Mouse (Mus musculus): Measurements from ENCODE around the gene Cercam. TPM values are rescaled to one million over a fixed set of nuclear protein-coding genes. Genes with fewer than 3 reads are reported as not detected.

Cercam gene
- polyA plus RNA-seq (2017; shearing (Covaris generic)) = 1 to 10 TPM; 1.2 to 1.4 TPM

DNA sequence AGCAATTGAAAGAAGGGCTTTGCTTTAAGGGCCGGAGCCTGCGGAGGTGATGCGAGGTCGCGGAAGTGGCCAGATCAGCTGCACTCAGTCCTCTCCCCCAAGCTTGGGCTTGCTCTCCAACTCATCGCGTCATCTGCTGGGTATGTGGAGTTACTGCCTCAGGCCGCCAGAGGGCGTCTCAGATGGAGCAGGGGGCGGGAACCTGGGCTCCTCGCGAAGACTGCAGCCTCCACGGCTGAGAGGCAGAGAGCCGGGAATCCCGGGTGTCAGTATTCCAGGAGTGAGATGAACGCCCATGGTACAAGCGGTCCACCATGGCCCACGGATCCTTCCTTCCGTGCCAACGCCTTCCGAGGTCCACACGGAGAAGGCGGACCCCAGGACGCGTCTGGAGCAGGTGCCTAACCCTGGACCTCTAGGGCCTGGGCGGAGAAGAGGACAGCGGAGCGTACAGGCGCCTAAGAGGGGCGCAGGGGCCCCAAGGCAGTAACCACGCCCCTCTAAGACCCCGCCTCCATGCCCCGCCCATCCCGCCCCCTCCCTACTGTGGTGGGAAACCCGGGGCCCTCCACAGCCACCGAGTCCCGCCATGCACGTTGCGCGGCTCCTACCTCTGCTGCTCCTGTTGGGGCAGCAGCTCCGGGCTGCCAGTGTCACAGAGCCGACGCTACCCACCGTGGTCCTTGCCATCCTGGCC is at the start of gene Cercam:
Gene Cercam (plus strand): TSS at position 216 of the 697 bp plus-strand sequence.
- ATAC-seq = peak; percentile 72

DNA sequence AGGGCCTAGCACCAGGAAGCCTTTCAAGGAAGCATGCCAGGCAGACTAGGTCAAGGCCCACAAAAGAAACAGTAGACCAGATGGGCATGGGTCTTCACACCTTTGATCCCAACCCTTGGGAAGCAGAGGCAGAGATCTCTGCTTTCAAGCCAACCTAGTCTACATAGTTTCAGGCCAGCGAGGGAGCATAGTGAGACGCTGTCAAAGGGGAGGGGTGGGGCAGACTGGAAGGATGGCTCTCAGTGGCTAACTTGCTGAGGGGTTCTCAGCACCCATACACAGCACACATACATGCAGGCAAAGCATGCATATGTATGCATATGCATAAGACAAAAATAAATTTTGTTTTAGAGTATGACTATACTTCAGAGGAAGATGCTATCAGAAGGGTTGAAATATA is 49.6 kb upstream of the Cercam start:
- no peak for ATAC-seq

DNA sequence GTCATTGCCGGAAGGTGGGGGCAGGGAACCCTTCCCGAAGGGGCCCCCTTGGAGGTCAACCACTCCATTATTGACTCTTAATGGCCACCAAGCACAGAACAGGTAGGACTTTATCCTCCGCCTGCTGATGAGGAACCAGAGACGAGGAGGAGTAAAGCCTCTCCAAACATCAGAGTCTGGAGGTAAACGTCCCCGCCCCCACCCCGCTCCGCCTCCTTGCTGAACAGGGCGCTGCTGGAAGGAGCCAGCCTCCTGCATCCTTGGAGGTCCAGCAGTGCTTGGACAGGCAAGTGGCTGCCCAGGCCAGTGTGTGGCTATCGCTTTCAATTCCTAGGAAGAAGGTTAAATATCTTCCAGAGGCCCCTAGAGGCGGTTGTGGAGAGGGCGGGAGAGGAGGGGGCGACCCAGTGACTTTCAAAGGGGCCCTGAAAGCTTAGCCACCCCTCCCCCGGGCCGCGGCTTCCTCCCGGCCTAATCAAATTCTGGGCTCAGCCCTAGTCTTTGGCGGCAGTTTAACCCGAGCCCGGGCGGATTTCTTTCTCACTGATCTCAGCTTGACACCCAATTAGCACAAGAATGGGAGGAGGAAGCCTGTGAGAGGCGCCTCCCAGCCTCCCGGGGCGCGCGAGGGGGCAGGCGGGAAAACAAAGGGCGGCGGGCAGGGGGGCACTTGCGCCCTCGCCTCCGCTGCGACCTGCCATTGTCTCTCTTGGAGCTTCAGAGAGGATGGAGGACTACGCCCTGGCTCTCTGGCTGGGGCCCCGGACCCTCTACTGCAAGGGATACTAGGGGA is 48.7 kb upstream of the Cercam start, which contains the start of gene Urm1:
Gene Urm1 (plus strand): TSS at position 51 of the 793 bp plus-strand sequence.
- ATAC-seq = peak; percentile 47

DNA sequence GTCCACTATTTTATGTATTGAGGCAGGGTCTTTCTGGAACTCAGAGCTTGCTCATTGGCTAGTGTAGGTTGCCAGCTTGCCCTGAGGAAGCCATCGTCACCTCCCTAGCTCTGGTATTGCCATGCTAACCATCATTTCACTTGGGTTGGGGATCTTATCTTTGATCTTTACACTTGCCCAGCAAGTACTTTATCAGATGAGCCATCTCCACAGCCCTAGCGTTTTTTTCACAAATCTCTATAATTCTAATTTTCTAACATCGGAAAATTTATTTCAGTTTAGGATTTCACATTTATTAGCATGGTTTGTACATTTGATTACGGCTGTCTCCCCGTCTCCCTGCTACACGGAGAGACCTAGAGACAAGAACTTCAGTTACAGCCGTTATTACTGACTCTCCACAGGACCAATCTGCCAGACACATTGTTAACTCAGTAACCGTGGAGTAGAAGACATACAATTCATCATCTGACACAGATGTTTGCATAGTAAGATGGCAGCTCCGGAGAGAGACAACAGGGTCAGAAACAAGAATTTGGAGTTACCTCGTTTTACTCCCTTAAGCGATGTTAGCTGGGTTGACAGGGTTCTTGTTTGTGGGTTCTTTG is 42.5 kb upstream of the Cercam start:
- peak; percentile 2 for ATAC-seq

DNA sequence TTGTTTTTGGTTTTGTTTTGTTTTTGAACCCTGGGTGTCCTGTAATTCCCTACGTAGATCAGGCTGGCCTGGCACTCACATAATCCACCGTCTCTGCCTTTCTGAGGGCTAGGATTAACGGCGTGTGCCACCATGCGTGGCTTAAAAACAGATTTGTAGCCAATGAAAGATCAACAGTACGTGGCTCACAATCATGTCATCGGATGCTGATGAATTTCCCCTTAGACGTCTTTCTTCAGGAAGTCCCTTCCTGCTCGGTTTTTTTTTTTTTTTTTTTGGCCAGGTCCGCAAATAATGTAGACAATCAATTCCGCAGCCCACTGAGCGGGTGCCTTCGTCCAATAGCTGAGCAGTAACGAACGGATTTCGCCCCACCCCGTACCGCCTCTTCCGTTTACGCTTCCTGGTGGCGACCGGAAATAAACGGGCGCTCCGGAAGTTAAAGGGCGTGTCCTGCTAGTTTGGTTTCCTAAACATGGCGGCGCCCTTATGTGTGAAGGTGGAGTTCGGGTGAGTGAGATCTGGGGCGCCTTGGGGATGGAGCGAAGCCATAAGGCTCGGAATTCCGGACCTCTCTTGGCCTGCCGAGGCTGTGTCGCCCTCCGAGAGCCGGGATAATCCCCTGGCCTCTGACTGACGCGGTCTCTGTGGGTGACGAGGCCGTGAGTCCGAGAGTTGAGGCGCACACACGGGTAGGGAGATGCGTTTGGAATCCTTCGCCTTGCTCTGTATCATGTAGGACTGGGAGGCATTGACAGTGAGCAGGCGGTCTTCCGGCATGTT is 41.8 kb upstream of the Cercam start:
- peak; percentile 99 for ATAC-seq

DNA sequence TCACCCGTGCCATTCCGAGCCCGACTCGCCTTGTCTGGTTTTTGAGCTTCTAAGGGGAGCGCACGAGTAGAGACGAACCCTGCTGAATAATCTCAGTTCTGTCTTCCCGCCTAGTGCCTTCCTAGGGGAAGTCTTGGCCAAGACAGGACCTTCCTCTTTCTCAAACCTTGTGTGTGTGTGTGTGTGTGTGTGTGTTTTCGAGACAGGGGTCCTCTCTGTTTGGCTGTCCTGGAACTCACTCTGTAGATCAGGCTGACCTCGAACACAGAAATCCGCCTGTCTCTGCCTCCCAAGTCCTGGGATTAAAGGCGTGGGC is 41.3 kb upstream of the Cercam start:
- no peak for ATAC-seq

DNA sequence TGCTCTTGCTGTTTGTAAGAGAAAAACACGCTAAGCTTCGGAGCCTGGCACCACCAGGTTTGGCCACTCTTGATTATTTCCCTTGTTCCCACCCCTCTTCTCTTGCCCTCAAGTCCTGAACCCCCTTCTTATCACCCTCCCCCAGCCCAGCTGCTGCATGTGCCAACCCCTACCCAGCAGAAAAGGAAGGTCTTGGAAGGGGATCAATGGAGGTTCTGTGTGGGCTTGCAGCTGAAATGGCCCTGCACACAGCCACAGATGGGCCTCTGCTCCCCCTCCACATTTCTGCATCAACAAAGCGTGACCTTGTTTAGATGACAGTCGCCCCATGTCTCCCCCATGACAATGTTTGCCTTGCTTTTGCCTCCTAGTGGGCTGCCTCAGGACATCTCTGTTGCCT is 37.9 kb upstream of the Cercam start:
- ATAC-seq = no peak

DNA sequence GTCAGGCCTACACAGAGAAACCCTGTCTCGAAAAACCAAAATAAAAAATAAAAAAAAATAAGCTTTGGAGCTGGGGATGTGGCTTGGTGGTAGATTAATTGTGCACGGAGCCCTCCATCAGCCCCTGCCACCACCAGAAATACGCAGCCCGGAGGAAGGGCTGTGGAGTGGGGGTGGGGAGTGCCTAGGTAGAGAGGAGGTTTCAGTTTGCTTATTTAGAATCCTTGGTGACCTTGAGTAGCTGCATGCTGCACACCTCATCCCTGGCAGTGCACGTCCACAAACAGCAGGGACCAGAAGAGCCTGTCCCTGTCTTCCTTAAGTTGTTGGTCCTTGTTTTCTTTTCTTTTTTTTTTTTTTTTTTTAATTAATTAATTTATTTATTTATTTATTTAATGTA is 35.2 kb upstream of the Cercam start:
- no peak for ATAC-seq

DNA sequence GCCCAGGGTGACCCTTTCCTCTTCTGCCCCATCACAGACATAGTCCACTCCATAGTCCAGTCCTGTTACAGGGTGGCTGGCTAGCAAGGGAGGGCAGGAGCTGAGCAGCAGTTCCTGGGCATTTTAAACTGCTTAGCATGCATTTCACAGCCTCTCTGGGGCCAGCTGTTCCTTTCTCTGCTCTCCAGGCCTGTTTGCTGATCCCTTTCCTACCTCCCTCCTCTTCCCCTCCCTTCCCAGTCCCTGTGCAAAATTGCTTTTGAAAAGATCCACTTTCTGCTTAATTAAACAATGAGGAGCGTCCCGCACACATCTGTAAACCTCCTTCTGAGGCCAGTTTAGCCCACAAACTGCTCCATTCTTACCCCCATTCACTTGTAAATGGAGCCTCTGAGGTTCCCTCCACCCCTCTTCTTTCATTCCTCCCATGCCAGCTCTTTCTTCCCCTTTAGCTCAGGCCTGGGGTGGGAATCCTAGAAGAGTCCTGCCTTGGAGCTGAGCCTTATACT is 33.5 kb upstream of the Cercam start:
- no peak for ATAC-seq

DNA sequence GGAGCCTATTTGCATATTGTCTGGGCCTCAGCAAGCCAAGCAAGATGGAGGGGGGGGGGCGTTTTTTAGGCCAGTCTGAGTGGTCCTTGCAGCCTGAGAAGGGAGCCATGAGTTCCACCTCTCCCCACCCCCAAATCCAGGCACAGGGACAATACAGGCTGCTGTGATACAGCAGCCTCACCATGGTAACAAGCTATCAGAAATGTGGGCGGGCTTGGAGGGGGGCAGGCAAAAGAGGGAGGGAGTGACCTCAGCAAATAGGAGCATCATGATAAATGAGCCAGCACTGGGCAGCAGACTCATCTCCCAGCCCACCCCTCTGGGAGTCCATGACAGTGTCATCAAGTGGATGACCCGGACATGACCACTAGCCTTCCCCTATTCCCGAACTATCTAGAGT is 29.5 kb upstream of the Cercam start:
- ATAC-seq = no peak

DNA sequence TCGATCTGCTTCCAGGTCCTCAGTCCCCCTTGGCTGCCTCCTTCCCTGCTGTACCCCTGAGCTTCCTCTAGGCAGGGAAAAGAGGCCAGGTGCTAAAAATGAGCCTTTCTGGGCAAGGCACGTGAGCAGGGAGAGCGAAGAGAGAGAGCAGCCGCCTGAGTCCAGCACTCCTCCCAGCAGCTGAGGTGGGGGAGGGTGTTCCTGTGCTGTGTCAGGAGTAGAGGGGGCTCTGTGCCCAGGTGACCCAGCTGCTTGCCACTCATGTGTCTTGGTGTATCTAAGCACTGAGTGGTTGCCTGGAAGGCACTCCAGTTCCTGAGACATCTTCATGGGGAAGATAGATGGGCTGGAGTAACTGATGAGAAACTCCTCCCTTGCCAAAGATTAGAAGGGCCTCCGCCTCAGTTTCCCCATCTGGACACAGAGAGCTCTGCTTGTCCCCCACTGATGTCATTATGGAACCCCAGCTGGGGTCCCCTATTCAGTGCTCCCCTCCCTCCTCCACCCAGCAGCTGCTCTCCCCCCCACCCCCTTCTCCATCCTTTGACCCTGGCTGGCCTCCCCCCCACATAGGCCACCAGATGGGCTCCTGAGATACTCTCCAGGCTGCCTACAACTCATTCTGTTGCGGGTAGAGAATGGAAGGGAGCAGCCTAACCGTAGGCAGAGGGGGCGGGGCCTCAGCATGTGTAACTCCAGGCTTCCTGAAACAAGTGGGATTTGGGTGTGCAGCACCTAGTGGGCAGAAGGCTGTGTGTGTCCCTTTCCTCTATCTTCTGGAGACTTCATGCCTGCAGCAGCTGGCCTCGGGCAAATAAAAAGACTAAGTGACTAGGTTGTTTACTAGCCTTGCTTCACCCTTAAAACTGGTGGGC is 25.5 kb upstream of the Cercam start:
- no peak for ATAC-seq

DNA sequence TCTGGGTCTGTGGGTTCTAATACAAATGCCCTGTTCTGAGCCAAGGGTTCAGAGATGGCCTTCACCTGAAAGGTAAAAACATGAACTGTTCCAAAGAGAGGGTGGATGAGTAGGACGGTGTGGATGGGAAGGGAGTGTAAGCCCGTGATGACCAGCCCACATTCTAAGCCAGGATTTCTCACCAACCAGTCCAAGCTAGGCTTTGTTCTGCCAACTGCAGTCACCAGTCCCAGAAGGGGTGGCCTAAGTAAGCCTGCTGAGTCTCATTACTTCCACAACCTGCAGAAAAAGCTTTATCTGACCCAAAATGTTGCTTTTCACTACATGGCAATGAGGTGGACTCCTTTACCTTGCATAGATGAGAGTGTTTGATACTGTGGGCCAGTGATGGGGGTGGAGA is 24.8 kb upstream of the Cercam start:
- ATAC-seq = no peak

DNA sequence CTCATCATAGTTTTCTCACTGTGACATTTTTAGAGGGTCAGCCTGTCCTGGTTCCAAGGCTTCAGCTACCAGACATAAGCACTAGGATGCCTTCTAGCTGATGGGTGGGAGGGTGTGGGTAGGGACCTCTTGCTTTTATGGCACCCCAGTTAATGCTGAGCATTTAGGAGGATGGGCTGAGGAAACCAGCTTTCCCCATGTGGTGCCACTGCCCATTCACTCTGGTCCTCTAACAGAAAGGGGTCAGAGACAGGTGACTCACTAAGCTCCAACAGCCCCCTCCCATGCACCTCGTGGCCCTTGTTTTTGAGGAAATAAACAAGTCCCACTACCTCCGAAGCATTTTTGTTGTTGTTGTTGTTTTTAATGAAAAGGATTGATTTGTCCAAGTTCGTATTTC is 24.3 kb upstream of the Cercam start:
- no peak for ATAC-seq

DNA sequence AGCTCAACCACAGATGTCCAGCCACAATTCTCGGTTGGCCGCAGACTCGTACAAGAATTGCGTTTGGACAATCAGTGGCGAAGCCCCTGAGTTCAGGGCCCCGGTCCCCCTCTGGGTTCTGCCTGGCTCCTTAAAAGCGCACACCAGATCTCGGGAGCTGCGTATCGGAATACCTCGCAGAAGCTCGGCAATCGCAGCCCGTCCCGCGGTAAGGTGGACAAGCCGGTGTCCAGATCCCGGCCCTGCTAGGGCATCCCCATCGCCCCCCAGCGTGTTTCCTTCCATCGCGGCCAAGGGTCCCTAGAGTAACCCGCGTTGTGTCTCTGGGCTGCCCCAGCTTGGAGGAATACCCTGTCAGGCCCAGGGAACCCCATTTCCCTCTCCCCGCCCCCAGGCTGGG is 23.3 kb upstream of the Cercam start:
- ATAC-seq = no peak

DNA sequence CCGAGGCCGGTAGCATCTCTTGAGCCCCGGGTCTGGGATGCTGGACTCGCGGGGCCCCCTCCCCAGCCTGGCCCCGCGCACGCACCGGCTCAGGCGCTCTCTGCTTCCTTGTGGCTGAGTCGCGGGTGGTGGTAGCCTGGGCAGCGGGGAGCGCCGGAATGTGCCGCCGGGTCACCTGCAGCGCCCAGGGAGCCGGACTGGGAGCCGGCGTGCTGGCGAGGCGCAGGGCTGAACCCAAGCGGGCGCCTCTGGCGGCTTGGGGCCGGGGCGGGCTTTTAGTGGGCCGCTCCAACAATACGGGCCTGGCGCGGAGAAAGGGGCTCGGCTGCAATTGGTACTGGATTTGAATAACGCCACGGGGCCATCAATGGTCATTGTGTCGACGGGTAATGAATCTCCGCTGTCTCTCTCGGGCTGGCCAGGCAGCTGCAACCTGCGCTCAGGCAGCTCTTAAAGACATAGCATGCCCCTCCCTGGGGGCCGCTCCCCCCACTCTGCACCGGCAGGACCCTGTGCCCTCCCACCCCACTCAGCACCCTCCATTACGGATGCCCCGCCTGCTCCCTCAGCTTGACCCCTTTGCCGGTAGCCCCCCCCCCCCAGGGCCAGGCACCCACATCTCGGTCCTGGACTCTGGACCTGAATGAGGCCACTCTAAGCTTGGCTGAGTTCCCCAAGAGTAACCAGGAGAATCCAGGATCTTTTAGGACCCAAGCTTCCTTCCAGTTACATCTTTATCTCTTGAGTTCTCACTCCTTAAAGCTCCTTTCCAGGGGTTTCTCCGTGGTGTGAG is 22.7 kb upstream of the Cercam start:
- no peak for ATAC-seq

DNA sequence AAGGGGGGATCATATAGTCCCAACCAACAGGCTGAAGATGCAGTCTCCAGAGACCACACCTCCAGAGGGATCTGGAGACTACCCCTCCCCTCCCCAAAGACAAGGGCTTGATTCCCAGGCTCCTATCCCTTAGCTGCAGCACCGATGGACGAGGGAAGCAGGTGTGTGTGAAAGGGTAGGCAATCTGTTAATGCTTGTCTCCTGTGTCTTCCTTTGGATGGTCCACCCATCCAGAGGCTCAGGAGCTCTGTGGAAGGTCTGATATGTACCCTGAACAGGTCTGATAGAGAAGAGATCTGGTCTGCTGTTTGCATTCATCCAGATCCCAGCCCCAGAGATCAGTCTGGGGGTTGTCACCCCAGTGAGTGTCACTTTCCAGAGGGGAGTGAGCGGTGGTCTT is 22.1 kb upstream of the Cercam start:
- ATAC-seq = no peak

DNA sequence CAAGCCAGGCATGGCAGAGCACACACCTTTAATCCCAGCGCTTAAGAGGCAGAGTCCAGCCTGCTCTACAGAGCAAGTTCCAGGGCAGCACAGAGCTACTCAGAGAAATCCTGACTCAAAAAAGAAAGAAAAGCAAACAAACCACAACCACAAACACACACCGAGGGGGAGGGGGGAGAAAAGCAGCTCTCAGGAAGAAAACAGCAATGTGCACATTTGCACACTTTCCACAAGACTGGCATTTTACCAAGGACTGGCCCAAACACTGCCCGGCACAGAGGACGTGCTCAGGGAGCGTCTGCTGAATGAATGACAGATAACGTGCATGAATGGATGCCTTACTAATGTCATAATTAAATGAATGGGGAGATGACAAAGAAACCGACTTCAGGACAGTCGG is 19.9 kb upstream of the Cercam start:
- ATAC-seq = no peak

DNA sequence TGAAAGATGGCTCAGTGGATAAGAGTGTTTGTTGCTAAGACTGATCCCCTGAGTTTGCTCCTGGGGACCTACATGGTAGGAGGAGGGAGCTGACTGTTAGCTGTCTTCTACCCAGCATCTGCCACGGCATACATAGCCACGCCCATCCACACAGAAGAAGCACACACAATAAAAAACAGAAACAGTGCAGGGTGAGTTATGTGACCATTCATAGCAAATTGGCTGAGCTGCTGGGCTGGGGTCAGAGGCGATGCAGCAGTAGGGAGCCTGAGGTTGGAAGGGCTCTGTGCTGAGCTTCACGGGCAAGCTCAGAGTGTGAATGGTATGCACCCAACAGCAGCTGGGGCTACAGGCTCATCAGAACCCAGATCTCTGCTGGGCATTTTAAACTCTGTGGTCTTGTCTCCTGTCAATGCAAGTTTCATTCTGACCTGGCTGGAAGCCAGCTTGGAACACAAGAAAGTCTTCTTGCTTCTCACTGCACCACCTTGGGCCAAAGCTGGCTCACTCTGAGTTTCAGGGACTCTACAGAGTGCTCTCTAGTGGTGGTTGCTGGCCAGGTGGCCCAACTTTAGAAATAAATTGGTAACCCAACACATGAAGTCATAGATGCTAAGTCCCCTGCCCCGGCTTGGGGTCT is 19.0 kb upstream of the Cercam start:
- no peak for ATAC-seq

DNA sequence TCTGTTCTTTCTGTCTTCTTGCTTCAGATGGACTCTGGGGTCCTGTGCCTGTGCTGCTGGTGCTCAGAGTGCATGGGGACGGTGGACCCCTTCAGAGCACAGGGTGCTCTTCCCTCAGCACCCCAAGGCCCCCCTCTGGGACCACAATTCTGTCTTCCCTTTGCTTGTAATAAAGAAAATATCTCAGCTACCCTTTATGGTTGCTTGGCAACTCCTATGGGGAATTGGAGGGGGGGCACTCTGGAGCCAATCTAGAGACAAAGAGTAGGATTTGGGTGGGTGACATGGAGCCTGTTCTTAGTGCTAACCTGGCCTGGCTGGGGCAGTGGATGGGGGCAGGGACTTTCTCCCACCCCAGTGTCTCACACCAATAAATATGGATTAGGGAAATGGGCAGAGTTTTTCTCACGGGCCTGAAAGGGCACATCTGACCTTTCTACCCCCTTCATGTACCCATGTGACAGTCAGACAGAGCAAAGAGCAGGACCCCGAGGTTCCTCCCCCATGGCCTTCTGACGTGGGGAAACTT is 15.9 kb upstream of the Cercam start:
- no peak for ATAC-seq

DNA sequence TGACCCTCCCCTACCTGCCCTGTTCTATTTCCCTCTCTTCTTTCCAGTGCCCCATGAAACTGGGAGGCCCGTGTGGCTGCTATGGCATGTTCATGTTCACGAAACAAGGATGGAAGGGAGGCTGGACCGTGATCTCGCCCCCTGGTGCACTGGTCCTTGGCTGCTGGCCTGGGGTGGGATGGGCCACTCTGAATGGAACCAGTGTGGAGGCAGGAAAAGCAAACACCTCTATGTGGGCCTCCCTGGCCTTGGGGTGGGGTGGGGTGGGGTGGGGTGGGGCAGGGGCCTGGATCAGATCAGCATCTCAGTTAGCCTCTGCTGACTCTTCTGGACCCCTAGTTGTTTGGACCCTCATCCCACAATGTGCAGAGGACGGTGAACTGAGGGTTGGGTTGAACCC is 15.2 kb upstream of the Cercam start:
- no peak for ATAC-seq
